Mouse (Mus musculus): ENCODE measurements around the gene Tcf12. TPM values are rescaled to one million over a fixed set of nuclear protein-coding genes. Genes with fewer than 3 reads are reported as not detected.

Gene Tcf12
- polyA plus RNA-seq, 1 experiment from 2014 or later: 8.2 TPM

- H3K9me3 ChIP-seq (replicated peaks; ENCODE audit: control insufficient read depth, low read length): no peaks in the 10 kb centered on the region
- H3K4me1 ChIP-seq (ENCODE audit: control insufficient read depth, low read depth, low read length): peaks cover 5% of the 10 kb centered on the region
- H3K27me3 ChIP-seq (ENCODE audit: control insufficient read depth, insufficient read depth, low read depth, low read length): no peaks in the 10 kb centered on the region
- H3K36me3 ChIP-seq (ENCODE audit: control insufficient read depth, insufficient read depth): no peaks in the 10 kb centered on the region
- no peak overlapping the region for H3K9ac ChIP-seq (ENCODE audit: low read depth, low read length)
- H3K4me2 ChIP-seq (ENCODE audit: low read depth, low read length): no peak overlapping the region
- ATAC-seq (ENCODE audit: low read depth): no peak
- H3K27ac ChIP-seq (ENCODE audit: low read length): no peak overlapping the region
- H3K4me3 ChIP-seq (ENCODE audit: low read depth, low read length): no peak overlapping the region
Observed at GRCm38 (mm10) chr9:72040156-72040555, 71.5 kb downstream of the Tcf12 start.

GRCm38 (mm10) chr9:72039369-72039768, 72.3 kb downstream of the Tcf12 start:
- WGBS (ENCODE audit: insufficient replicate concordance): 40% methylated on average over 2 of the region's 2 CpGs
- Histone ChIP-seq H3K4me1 (ENCODE audit: control insufficient read depth, low read depth, low read length) (peaks cover 5% of the 10 kb centered on the region), H3K27ac (ENCODE audit: low read length) (no peak overlapping the region), H3K4me2 (ENCODE audit: low read depth, low read length) (no peak overlapping the region), H3K9me3 (replicated peaks; ENCODE audit: control insufficient read depth, low read length) (no peaks in the 10 kb centered on the region), H3K27me3 (ENCODE audit: control insufficient read depth, insufficient read depth, low read depth, low read length) (no peaks in the 10 kb centered on the region), H3K4me3 (ENCODE audit: low read depth, low read length) (no peak overlapping the region), H3K9ac (ENCODE audit: low read depth, low read length) (no peak overlapping the region), H3K36me3 (ENCODE audit: control insufficient read depth, insufficient read depth) (no peaks in the 10 kb centered on the region)
- ATAC-seq (ENCODE audit: low read depth): no peak

GRCm38 (mm10) chr9:72037059-72037516, 74.6 kb downstream of the Tcf12 start:
- Histone ChIP-seq H3K4me1 (ENCODE audit: control insufficient read depth, low read depth, low read length) (peaks cover 5% of the 10 kb centered on the region), H3K9ac (ENCODE audit: low read depth, low read length) (no peak overlapping the region), H3K36me3 (ENCODE audit: control insufficient read depth, insufficient read depth) (no peaks in the 10 kb centered on the region), H3K4me3 (ENCODE audit: low read depth, low read length) (no peak overlapping the region), H3K9me3 (replicated peaks; ENCODE audit: control insufficient read depth, low read length) (no peaks in the 10 kb centered on the region), H3K27me3 (ENCODE audit: control insufficient read depth, insufficient read depth, low read depth, low read length) (no peaks in the 10 kb centered on the region), H3K27ac (ENCODE audit: low read length) (peak overlapping the region; percentile 59; the same call in 1 of the 2 replicates), H3K4me2 (ENCODE audit: low read depth, low read length) (peak overlapping the region; percentile 15)
- WGBS (ENCODE audit: insufficient replicate concordance): 28% methylated on average over 2 of the region's 2 CpGs
- peak; percentile 80 for ATAC-seq (ENCODE audit: low read depth)

- no peak overlapping the region for H3K4me3 ChIP-seq (ENCODE audit: low read depth, low read length)
- no peaks in the 10 kb centered on the region for H3K36me3 ChIP-seq (ENCODE audit: control insufficient read depth, insufficient read depth)
- no peaks in the 10 kb centered on the region for H3K27me3 ChIP-seq (ENCODE audit: control insufficient read depth, insufficient read depth, low read depth, low read length)
- H3K9me3 ChIP-seq (replicated peaks; ENCODE audit: control insufficient read depth, low read length): no peaks in the 10 kb centered on the region
- 50% methylated on average over 3 of the region's 3 CpGs for WGBS (ENCODE audit: insufficient replicate concordance)
- H3K4me1 ChIP-seq (ENCODE audit: control insufficient read depth, low read depth, low read length): peaks cover 5% of the 10 kb centered on the region
- H3K9ac ChIP-seq (ENCODE audit: low read depth, low read length): no peak overlapping the region
- ATAC-seq (ENCODE audit: low read depth): no peak
- H3K4me2 ChIP-seq (ENCODE audit: low read depth, low read length): no peak overlapping the region
- no peak overlapping the region; the same call in 1 of the 2 replicates for H3K27ac ChIP-seq (ENCODE audit: low read length)
Observed at GRCm38 (mm10) chr9:72036257-72036656, 75.4 kb downstream of the Tcf12 start.

GRCm38 (mm10) chr9:72033271-72033670, 78.4 kb downstream of the Tcf12 start:
- H3K4me1 ChIP-seq (ENCODE audit: control insufficient read depth, low read depth, low read length): peaks cover 11% of the 10 kb centered on the region
- no peak overlapping the region for H3K4me2 ChIP-seq (ENCODE audit: low read depth, low read length)
- no peaks in the 10 kb centered on the region for H3K9me3 ChIP-seq (replicated peaks; ENCODE audit: control insufficient read depth, low read length)
- H3K9ac ChIP-seq (ENCODE audit: low read depth, low read length): no peak overlapping the region
- WGBS (ENCODE audit: insufficient replicate concordance): 79% methylated on average over 2 of the region's 2 CpGs
- H3K4me3 ChIP-seq (ENCODE audit: low read depth, low read length): no peak overlapping the region
- H3K27me3 ChIP-seq (ENCODE audit: control insufficient read depth, insufficient read depth, low read depth, low read length): no peaks in the 10 kb centered on the region
- no peaks in the 10 kb centered on the region for H3K36me3 ChIP-seq (ENCODE audit: control insufficient read depth, insufficient read depth)
- H3K27ac ChIP-seq (ENCODE audit: low read length): no peak overlapping the region
- no peak for ATAC-seq (ENCODE audit: low read depth)

- no peak overlapping the region for H3K27ac ChIP-seq (ENCODE audit: low read length)
- H3K9me3 ChIP-seq (replicated peaks; ENCODE audit: control insufficient read depth, low read length): no peaks in the 10 kb centered on the region
- no peak overlapping the region for H3K4me3 ChIP-seq (ENCODE audit: low read depth, low read length)
- no peaks in the 10 kb centered on the region for H3K27me3 ChIP-seq (ENCODE audit: control insufficient read depth, insufficient read depth, low read depth, low read length)
- ATAC-seq (ENCODE audit: low read depth): no peak
- H3K4me1 ChIP-seq (ENCODE audit: control insufficient read depth, low read depth, low read length): peaks cover 6% of the 10 kb centered on the region
- H3K9ac ChIP-seq (ENCODE audit: low read depth, low read length): no peak overlapping the region
- H3K36me3 ChIP-seq (ENCODE audit: control insufficient read depth, insufficient read depth): no peaks in the 10 kb centered on the region
- no peak overlapping the region for H3K4me2 ChIP-seq (ENCODE audit: low read depth, low read length)
Observed at GRCm38 (mm10) chr9:72030274-72030673, 81.4 kb downstream of the Tcf12 start.

GRCm38 (mm10) chr9:72029601-72030000, 82.1 kb downstream of the Tcf12 start:
- H3K36me3 ChIP-seq (ENCODE audit: control insufficient read depth, insufficient read depth): no peaks in the 10 kb centered on the region
- WGBS (ENCODE audit: insufficient replicate concordance): 73% methylated on average over 1 of the region's 1 CpGs
- peaks cover 6% of the 10 kb centered on the region for H3K4me1 ChIP-seq (ENCODE audit: control insufficient read depth, low read depth, low read length)

GRCm38 (mm10) chr9:72023274-72023673, 88.4 kb downstream of the Tcf12 start:
- Histone ChIP-seq H3K27me3 (ENCODE audit: control insufficient read depth, insufficient read depth, low read depth, low read length) (no peaks in the 10 kb centered on the region), H3K36me3 (ENCODE audit: control insufficient read depth, insufficient read depth) (no peaks in the 10 kb centered on the region), H3K4me1 (ENCODE audit: control insufficient read depth, low read depth, low read length) (no peaks in the 10 kb centered on the region; the same call in 1 of the 2 replicates), H3K4me2 (ENCODE audit: low read depth, low read length) (no peak overlapping the region), H3K27ac (ENCODE audit: low read length) (no peak overlapping the region), H3K9ac (ENCODE audit: low read depth, low read length) (no peak overlapping the region), H3K9me3 (replicated peaks; ENCODE audit: control insufficient read depth, low read length) (no peaks in the 10 kb centered on the region), H3K4me3 (ENCODE audit: low read depth, low read length) (no peak overlapping the region)
- no peak for ATAC-seq (ENCODE audit: low read depth)
- WGBS (ENCODE audit: insufficient replicate concordance): 65% methylated on average over 5 of the region's 5 CpGs

More at GRCm38 (mm10) chr9:72029601-72030000, 82.1 kb downstream of the Tcf12 start:
- no peak overlapping the region for H3K27ac ChIP-seq (ENCODE audit: low read length)
- no peak overlapping the region for H3K9ac ChIP-seq (ENCODE audit: low read depth, low read length)
- H3K9me3 ChIP-seq (replicated peaks; ENCODE audit: control insufficient read depth, low read length): no peaks in the 10 kb centered on the region
- no peak overlapping the region for H3K4me2 ChIP-seq (ENCODE audit: low read depth, low read length)
- H3K27me3 ChIP-seq (ENCODE audit: control insufficient read depth, insufficient read depth, low read depth, low read length): no peaks in the 10 kb centered on the region
- no peak overlapping the region for H3K4me3 ChIP-seq (ENCODE audit: low read depth, low read length)
- no peak for ATAC-seq (ENCODE audit: low read depth)

- H3K27ac ChIP-seq (ENCODE audit: low read length): no peak overlapping the region
- H3K4me3 ChIP-seq (ENCODE audit: low read depth, low read length): no peak overlapping the region
- H3K4me1 ChIP-seq (ENCODE audit: control insufficient read depth, low read depth, low read length): no peaks in the 10 kb centered on the region; the same call in 1 of the 2 replicates
- no peak overlapping the region for H3K4me2 ChIP-seq (ENCODE audit: low read depth, low read length)
- no peaks in the 10 kb centered on the region for H3K9me3 ChIP-seq (replicated peaks; ENCODE audit: control insufficient read depth, low read length)
- no peaks in the 10 kb centered on the region for H3K27me3 ChIP-seq (ENCODE audit: control insufficient read depth, insufficient read depth, low read depth, low read length)
- 59% methylated on average over 3 of the region's 3 CpGs for WGBS (ENCODE audit: insufficient replicate concordance)
- no peaks in the 10 kb centered on the region for H3K36me3 ChIP-seq (ENCODE audit: control insufficient read depth, insufficient read depth)
- H3K9ac ChIP-seq (ENCODE audit: low read depth, low read length): no peak overlapping the region
- no peak for ATAC-seq (ENCODE audit: low read depth)
Observed at GRCm38 (mm10) chr9:72021512-72021911, 90.2 kb downstream of the Tcf12 start.
